Mouse (Mus musculus): Measurements from ENCODE around the gene Ddi1. TPM values are rescaled to one million over a fixed set of nuclear protein-coding genes. Genes with fewer than 3 reads are reported as not detected.

Gene Ddi1
- total and polyA plus RNA-seq, 2 experiments from 2014 or later = not detected

DNA sequence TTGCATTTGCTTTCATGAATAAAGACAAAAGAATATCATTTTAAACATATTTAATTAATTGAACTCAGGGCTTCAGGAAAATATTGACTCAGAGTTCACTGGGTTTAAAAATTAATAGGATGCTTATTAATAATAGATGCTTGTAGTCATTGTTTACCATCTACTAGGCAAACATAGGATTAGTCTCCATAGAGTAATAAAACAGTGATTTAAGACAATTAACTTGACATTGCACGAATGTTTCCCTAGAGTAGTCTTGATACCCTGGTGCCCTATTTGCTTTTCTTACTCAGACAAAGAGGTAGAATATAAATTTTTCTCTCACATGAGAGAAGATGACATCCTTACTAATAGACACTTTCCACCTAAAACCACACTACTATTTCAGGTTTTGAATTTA lies 52.1 kb downstream of the Ddi1 start:
- no peak overlapping the region for H3K4me2 ChIP-seq (ENCODE audit: low read depth)
- H3K9me3 ChIP-seq (ENCODE audit: low read length) = no peaks in the 10 kb centered on the region
- TF ChIP-seq CTCF (IDR thresholded peaks at IDR 0.05; ENCODE audit: low read depth) = no peak
- ATAC-seq (no peak), DNase-seq (no peak)
- no peak overlapping the region for H3K9ac ChIP-seq
- no peaks in the 10 kb centered on the region for H3K4me1 ChIP-seq (ENCODE audit: insufficient read depth)
- no peak overlapping the region for H3K27ac ChIP-seq (ENCODE audit: low read depth, low read length)
- 54% methylated on average over 1 of the region's 1 CpGs for WGBS
- no peaks in the 10 kb centered on the region for H3K27me3 ChIP-seq (ENCODE audit: insufficient read depth, low read length)
- no peak overlapping the region for H3K4me3 ChIP-seq (ENCODE audit: low read depth, low read length)
- no peaks in the 10 kb centered on the region for H3K36me3 ChIP-seq (ENCODE audit: insufficient read depth)

DNA sequence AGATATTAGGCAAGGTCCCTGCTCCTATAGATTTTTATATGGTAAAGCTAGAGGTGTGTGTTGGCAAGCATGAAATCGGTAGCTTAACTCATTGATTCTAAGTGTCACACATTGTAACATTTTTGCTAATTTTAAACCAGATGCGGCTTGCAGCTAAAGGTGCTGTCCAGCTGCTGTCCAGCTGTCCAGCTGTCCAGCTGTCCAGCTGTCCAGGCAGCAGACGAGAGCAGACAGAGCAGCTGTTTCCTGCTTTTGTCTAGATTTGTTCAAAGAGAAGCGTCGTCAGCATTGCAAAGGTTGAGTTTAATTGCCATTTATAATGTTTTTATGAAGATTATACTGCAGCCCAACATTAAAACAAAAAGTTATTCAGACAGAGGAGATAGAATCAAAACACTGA lies 56.8 kb downstream of the Ddi1 start:
- H3K4me2 ChIP-seq (ENCODE audit: low read depth) = no peak overlapping the region
- ATAC-seq = no peak
- TF ChIP-seq CTCF (IDR thresholded peaks at IDR 0.05; ENCODE audit: low read depth) = no peak

More for the DNA sequence above, 56.8 kb downstream of the Ddi1 start:
- DNase-seq = no peak
- Histone ChIP-seq H3K9ac (no peak overlapping the region), H3K4me3 (ENCODE audit: low read depth, low read length) (no peak overlapping the region), H3K27me3 (ENCODE audit: insufficient read depth, low read length) (no peaks in the 10 kb centered on the region), H3K27ac (ENCODE audit: low read depth, low read length) (no peak overlapping the region), H3K36me3 (ENCODE audit: insufficient read depth) (no peaks in the 10 kb centered on the region), H3K4me1 (ENCODE audit: insufficient read depth) (no peaks in the 10 kb centered on the region), H3K9me3 (ENCODE audit: low read length) (no peaks in the 10 kb centered on the region)
- 73% methylated on average over 5 of the region's 5 CpGs for WGBS

Other genes with a start within 250 kb of the Ddi1 start
- gene Pdgfd, start 101.3 kb downstream of the Ddi1 start, total RNA-seq (2014; rRNA removed) = 2.4 and 4.5 TPM in 2 replicates
- 2.5 and 2.8 TPM in 2 replicates for gene Pdgfd, start 101.3 kb downstream of the Ddi1 start, polyA plus RNA-seq (2015; fragmentation: Nextera tagmentation; extraction: Ambion mirVana)